ENCODE assay signal across 25 mouse cellular contexts in genomic region chr2:132053824-132054223, GRCm38 (mm10). TPM values are rescaled to one million over a fixed set of nuclear protein-coding genes. Genes with fewer than 3 reads are reported as not detected.
A peak's percentile ranks its signal among the peaks of the same experiment; 100 is the strongest.
DNase-seq lines count a peak whose midpoint lies in the region; ATAC-seq and TF ChIP-seq lines count a peak whose summit lies in the region.
"Had no signal": no experiment of that assay in that cellular context is flagged by ENCODE, and none has a peak within 500 bp of the region (broad histone marks: within the 10 kb centered on the region; RNA-seq: fewer than 3 reads in every experiment).

No protein-coding gene starts in this region.

- H3K9me3 ChIP-seq in liver, postnatal 0 days (ENCODE audit: low read length), result no peaks in the 10 kb centered on the region
- H3K9me3 ChIP-seq: forebrain, embryonic 10.5 days; forebrain, embryonic 13.5 days; heart, embryonic 12.5 days; heart, embryonic 15.5 days; hindbrain, embryonic 10.5 days; hindbrain, embryonic 13.5 days had no signal

- no peak overlapping the region for H3K9ac ChIP-seq in liver, postnatal 0 days (replicated peaks)
- H3K9ac ChIP-seq: forebrain, embryonic 13.5 days; heart, embryonic 12.5 days; heart, embryonic 15.5 days; hindbrain, embryonic 13.5 days had no signal

- 46% methylated on average over 4 of the region's 4 CpGs for whole genome bisulfite sequencing in liver, postnatal 0 days (ENCODE audit: insufficient replicate concordance)

- no peak for TF ChIP-seq CTCF in liver, postnatal 0 days (IDR thresholded peaks at IDR 0.05; ENCODE audit: low read depth)

- no peak overlapping the region for H3K4me2 ChIP-seq in liver, postnatal 0 days (ENCODE audit: low read depth, low read length)
- H3K4me2 ChIP-seq: forebrain, embryonic 13.5 days; heart, embryonic 12.5 days; heart, embryonic 15.5 days; hindbrain, embryonic 13.5 days had no signal

- H3K27ac ChIP-seq in liver, postnatal 0 days (ENCODE audit: low read depth), result no peak overlapping the region
- H3K27ac ChIP-seq: forebrain, embryonic 10.5 days; forebrain, embryonic 13.5 days; hindbrain, embryonic 10.5 days; hindbrain, embryonic 13.5 days had no signal

- H3K4me3 ChIP-seq in liver, postnatal 0 days (ENCODE audit: low read depth, low read length), result no peak overlapping the region
- H3K4me3 ChIP-seq: forebrain, embryonic 10.5 days; forebrain, embryonic 13.5 days; heart, embryonic 12.5 days; heart, embryonic 15.5 days; hindbrain, embryonic 10.5 days; hindbrain, embryonic 13.5 days had no signal

- intact Hi-C loops in gastrocnemius, postnatal 36 days (cut with DNase I), result no loop called here
- intact Hi-C loops in heart, postnatal 10 days (cut with DNase I), result no loop called here

- H3K36me3 ChIP-seq in liver, postnatal 0 days (replicated peaks; ENCODE audit: insufficient read depth, low read length), result peaks cover 28% of the 10 kb centered on the region

- peak; percentile 30 for DNase-seq in A20 (ENCODE audit: low read depth, low spot score)
- no peak for DNase-seq in heart, postnatal 4 days
- DNase-seq in liver, postnatal 0 days, result no peak
- no peak for DNase-seq in gastrocnemius, postnatal 36 days
- no peak for DNase-seq in heart, postnatal 10 days
- DNase-seq: adrenal gland, adult 8-10 months; adrenal gland, postnatal 25 days; cerebellum, adult 11-12 months; cerebellum, adult 8-10 months; cerebellum, postnatal 10 days; cerebellum, postnatal 36 days; gastrocnemius, postnatal 10 days; heart, adult 18-20 months; heart, postnatal 14 days had no signal

- H3K4me1 ChIP-seq in liver, postnatal 0 days (ENCODE audit: insufficient read depth), result peaks cover under 1% of the 10 kb centered on the region
- H3K4me1 ChIP-seq: forebrain, embryonic 13.5 days; hindbrain, embryonic 10.5 days; hindbrain, embryonic 13.5 days had no signal

- TF ChIP-seq EP300 in liver, postnatal 0 days (IDR thresholded peaks at IDR 0.05; ENCODE audit: low read depth), result no peak

- no peaks in the 10 kb centered on the region for H3K27me3 ChIP-seq in liver, postnatal 0 days (ENCODE audit: insufficient read depth, low read length)
- H3K27me3 ChIP-seq: forebrain, embryonic 13.5 days; heart, embryonic 12.5 days; heart, embryonic 15.5 days; hindbrain, embryonic 13.5 days had no signal

- peak; percentile 72 to 77 for ATAC-seq in hematopoietic stem cell, adult 5-6 weeks (replicated peaks in 1 of 2; ENCODE audit: insufficient read depth in 1 of 2, low FRiP score in 2 of 2, low TSS enrichment in 1 of 2, low read depth in 1 of 2, poor library complexity in 2 of 2, severe bottlenecking in 2 of 2)
- ATAC-seq in monocyte, adult 5-6 weeks (replicated peaks; ENCODE audit: insufficient number of reproducible peaks, low FRiP score, low TSS enrichment, poor library complexity, severe bottlenecking), result peak; percentile 50; the same call in 1 of the 2 replicates
- no peak for ATAC-seq in liver, postnatal 0 days
- ATAC-seq: activated CD4-positive, CD25-positive, alpha-beta regulatory T cell, adult 4 months; forebrain, embryonic 13.5 days; forebrain, embryonic 16.5 days; hindbrain, embryonic 16.5 days had no signal

RNA-seq across cellular contexts. Expression of gene Rassf2, which starts 23.8 kb away (rescaled TPM):
- 103 and 130 TPM in 2 replicates for total RNA-seq in hematopoietic stem cell, adult 5-6 weeks (2017)
- total RNA-seq in monocyte, adult 5-6 weeks (2017), result 33.5 to 63.6 TPM (median 45.1 TPM) in 3 replicates
- 10 to 100 TPM; 13.7 to 15.2 TPM for total RNA-seq in heart, postnatal 4 days (2021)
- 1.9 and 3.0 TPM in 2 replicates for polyA plus RNA-seq in liver, postnatal 0 days (2015; fragmentation: Nextera tagmentation; extraction: Ambion mirVana)
- total RNA-seq in gastrocnemius, postnatal 36 days (2021), result 1 to 10 TPM; 5.0 to 5.2 TPM
- total RNA-seq in heart, postnatal 10 days (2021), result 10 to 100 TPM; 16.2 TPM
